24 mouse cellular contexts compared by ENCODE assay signal in the genomic region with DNA sequence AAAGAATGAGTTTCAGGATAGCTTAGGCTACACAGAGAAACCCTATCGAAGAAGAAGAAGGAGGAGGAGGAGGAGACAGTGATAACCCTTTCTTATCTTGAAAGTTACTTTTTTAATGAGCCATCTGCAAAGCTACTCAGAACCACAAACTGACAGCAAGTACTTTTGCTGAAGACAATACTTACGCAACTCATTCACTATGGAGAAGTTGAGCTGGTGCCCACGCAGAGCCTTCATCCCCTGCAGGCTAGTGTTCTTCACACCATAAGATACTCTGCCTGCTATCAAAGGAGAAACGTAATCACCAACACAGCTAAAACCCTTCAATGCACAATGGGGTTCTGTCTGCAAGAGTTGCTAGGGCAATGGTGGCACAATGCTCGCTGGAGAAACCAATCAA.
"Had no signal": no experiment of that assay in that cellular context is flagged by ENCODE, and none has a peak within 500 bp of the region (broad histone marks: within the 10 kb centered on the region; RNA-seq: fewer than 3 reads in every experiment).

No protein-coding gene starts in this region.

- H3K4me3 ChIP-seq: gastrocnemius, adult 2 months; heart, adult 2 months; heart, embryonic 13.5 days; heart, embryonic 15.5 days; hindbrain, embryonic 13.5 days; hindbrain, embryonic 15.5 days; kidney, embryonic 15.5 days; limb, embryonic 13.5 days; limb, embryonic 15.5 days had no signal

- H3K27ac ChIP-seq: gastrocnemius, adult 2 months; heart, adult 2 months; heart, embryonic 13.5 days; heart, embryonic 15.5 days; hindbrain, embryonic 13.5 days; hindbrain, embryonic 15.5 days; hindbrain, postnatal 0 days; kidney, embryonic 15.5 days; kidney, postnatal 0 days; limb, embryonic 13.5 days; limb, embryonic 15.5 days had no signal

- H3K9me3 ChIP-seq: heart, embryonic 13.5 days; heart, embryonic 15.5 days; hindbrain, embryonic 13.5 days; hindbrain, embryonic 15.5 days; kidney, embryonic 15.5 days; limb, embryonic 13.5 days; limb, embryonic 15.5 days had no signal

- H3K4me1 ChIP-seq: heart, embryonic 13.5 days; heart, embryonic 15.5 days; hindbrain, embryonic 13.5 days; hindbrain, embryonic 15.5 days; limb, embryonic 13.5 days; limb, embryonic 15.5 days had no signal

- DNase-seq: gastrocnemius, adult 2 months; gastrocnemius, postnatal 10 days; gastrocnemius, postnatal 25 days; heart, adult 2 months; heart, postnatal 14 days; heart, postnatal 36 days; kidney, adult 11 months; kidney, adult 2 months; kidney, adult 9 months; kidney, postnatal 14 days; kidney, postnatal 36 days; layer of hippocampus, adult 9-11 months; layer of hippocampus, postnatal 36 days; left cerebral cortex, postnatal 4 days had no signal

- H3K9ac ChIP-seq: heart, embryonic 13.5 days; heart, embryonic 15.5 days; hindbrain, embryonic 13.5 days; hindbrain, embryonic 15.5 days; kidney, embryonic 15.5 days; limb, embryonic 13.5 days; limb, embryonic 15.5 days had no signal

- H3K36me3 ChIP-seq: heart, embryonic 13.5 days; heart, embryonic 15.5 days; hindbrain, embryonic 13.5 days; hindbrain, embryonic 15.5 days; kidney, embryonic 15.5 days; limb, embryonic 13.5 days; limb, embryonic 15.5 days had no signal

- ATAC-seq: hindbrain, postnatal 0 days; intestine, embryonic 16.5 days had no signal

- H3K27me3 ChIP-seq: heart, embryonic 13.5 days; heart, embryonic 15.5 days; hindbrain, embryonic 13.5 days; hindbrain, embryonic 15.5 days; kidney, embryonic 15.5 days; limb, embryonic 13.5 days; limb, embryonic 15.5 days had no signal
